Mouse (Mus musculus) brain, embryonic 14.5 days (tissue): ENCODE data around the gene Trib3. TPM values are rescaled to one million over a fixed set of nuclear protein-coding genes. Genes with fewer than 3 reads are reported as not detected.

Experiments
- DNase-seq: peaks from one replicate; pipeline ENCODE4 v3.0.0-alpha.2; 2011; ENCODE audit warnings: low read depth
- CTCF ChIP-seq: fragments of 200-500 bp; IDR thresholded peaks from 2 replicates; pipeline ENCODE4 v1.5.1; 2012; ENCODE audit warnings: inconsistent platforms, mild to moderate bottlenecking, moderate library complexity, borderline replicate concordance; ENCODE audit not compliant: insufficient read depth, insufficient read length; ENCODE audit errors: extremely low read depth
- POLR2A ChIP-seq: fragments of 200-500 bp; IDR thresholded peaks from 2 replicates; pipeline ENCODE4 v1.6.1; 2012; ENCODE audit warnings: mild to moderate bottlenecking, inconsistent platforms, borderline replicate concordance; ENCODE audit not compliant: poor library complexity, insufficient read depth, insufficient read length, severe bottlenecking; ENCODE audit errors: extremely low read depth
- polyA plus RNA-seq: library from polyadenylated mRNA; depleted of rRNA; stranded (reverse); fragments of >200 nt; gene quantifications from 2 replicates; pipeline ENCODE4 v1.2.3, GENCODE M21; 2012

Trib3 gene
- polyA plus RNA-seq, 1 experiment, result 0.70 TPM

DNA sequence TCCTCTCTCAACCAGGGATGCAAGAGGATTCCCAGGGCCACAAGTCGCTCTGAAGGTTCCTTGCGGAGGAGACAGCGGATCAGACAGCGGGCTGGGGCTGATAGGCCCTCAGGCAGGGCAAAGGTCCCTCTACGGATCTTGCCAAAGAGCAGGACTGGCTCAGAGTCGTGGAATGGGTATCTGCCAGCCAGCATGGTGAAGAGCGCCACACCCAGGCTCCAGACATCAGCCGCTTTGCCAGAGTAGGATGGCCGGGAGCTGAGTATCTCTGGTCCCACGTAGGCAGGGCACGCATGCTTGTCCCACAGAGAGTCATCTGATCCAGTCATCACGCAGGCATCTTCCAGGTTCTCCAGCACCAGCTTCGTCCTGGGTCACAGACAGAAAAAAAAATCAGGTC, 5.5 kb downstream of the Trib3 start:
- no peak for DNase-seq
- TF ChIP-seq CTCF (no peak), POLR2A (no peak)

GRCm38 (mm10) chr2:152337591-152338212, 6.1 kb downstream of the Trib3 start:
- no peak for TF ChIP-seq POLR2A
- no peak for TF ChIP-seq CTCF

GRCm38 (mm10) chr2:152336856-152337255, 7.0 kb downstream of the Trib3 start:
- no peak for TF ChIP-seq POLR2A
- no peak for TF ChIP-seq CTCF

More at GRCm38 (mm10) chr2:152337591-152338212, 6.1 kb downstream of the Trib3 start:
- no peak for DNase-seq

DNA sequence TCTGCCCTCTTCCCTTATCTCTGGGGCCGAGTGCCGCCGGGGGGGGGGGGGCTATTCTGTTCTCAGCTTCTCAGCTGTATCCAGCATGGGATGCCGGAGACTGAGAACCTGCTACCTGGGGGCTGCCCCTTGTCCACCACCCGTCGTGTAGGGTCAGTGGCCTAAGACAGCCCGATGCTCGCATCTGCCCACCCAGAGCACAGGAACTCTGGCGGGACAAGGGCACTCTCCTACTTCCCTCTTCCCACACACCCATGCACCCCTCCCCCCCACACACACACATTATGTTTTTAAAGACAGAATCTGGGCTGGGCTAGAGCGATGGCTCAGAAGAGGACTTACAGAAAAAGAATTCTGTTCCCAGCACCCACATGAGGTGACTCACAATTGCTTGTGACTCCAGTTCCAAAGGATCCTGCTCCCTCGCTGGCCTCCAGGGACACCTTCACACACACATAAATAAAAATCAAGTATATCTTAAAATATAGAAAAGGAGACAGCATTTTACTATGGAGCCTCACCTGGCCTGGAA, 8.5 kb downstream of the Trib3 start:
- TF ChIP-seq CTCF (no peak), POLR2A (no peak)
- DNase-seq, result no peak

More at GRCm38 (mm10) chr2:152336856-152337255, 7.0 kb downstream of the Trib3 start:
- DNase-seq, result no peak

GRCm38 (mm10) chr2:152333345-152334006, 10.4 kb downstream of the Trib3 start:
- no peak for DNase-seq
- TF ChIP-seq CTCF (no peak), POLR2A (no peak)

DNA sequence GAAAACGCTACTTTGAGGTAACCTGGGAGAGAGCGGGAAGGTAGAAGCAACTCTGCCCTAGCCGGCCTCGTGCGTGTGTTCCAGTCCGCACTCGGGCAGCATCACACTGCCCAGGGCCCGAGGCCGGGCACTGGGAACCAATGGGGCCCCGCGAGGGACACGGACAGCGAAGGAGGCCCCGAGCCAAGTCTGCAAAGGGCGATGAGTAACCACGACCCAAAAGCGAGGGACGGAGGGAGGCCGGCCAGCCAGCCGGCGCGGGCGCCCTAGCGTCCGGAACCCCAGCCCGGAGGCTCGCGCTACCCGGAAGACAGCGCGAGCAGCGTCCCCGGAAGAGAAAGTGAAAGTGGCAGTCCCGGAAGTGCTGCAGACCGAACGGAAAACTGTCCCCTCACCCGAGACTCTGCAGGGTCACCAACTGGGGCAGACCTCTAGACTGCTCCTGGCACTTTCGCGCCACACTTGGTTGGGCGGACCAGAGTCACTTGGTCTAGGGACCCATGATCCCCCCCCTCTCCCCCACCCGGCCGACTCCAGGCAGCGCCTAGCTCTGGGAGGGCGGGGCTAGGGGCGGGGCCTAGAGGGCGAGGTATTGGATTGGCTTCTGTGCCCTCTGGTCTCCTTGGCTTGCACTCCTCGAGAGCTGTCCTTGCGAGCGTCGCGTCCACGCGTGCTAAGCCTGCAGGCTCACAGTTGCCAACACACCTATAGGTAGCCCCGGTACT, 11.6 kb downstream of the Trib3 start, which contains the start of gene Rbck1:
TSS of gene Rbck1 (minus strand) at position 553 of the 725 bp plus-strand sequence.
- no peak for TF ChIP-seq CTCF
- peak; percentile 75; the same call in 1 of the 2 replicates for TF ChIP-seq POLR2A
- DNase-seq, result peak; percentile 93

GRCm38 (mm10) chr2:152330858-152331423, 12.9 kb downstream of the Trib3 start:
- TF ChIP-seq POLR2A (no peak), CTCF (no peak)
- no peak for DNase-seq

DNA sequence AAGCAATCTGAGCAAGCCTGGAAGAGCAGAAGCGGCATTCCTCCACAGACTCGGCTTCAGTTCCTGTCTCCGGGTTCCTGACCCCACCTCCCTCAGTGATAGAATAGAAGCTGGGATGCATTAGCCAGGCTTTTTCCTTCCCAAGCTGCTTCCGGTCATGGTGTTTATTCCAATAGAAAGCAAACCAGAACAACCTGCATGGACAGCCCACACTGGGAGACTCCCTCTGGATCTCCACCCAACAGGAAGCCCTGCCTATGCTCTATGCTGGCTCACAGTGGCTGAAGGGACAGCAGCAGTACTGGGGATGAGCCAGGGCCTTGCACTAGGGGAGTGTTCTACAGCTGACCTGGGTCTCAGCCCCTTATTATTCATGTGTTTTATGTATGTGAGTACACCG, 15.9 kb downstream of the Trib3 start:
- no peak for TF ChIP-seq POLR2A
- no peak for TF ChIP-seq CTCF
- no peak for DNase-seq

GRCm38 (mm10) chr2:152326654-152327053, 17.2 kb downstream of the Trib3 start:
- TF ChIP-seq CTCF, result no peak
- no peak for TF ChIP-seq POLR2A

GRCm38 (mm10) chr2:152326157-152326556, 17.7 kb downstream of the Trib3 start:
- TF ChIP-seq POLR2A, result no peak
- no peak for TF ChIP-seq CTCF
- no peak for DNase-seq

More at GRCm38 (mm10) chr2:152326654-152327053, 17.2 kb downstream of the Trib3 start:
- no peak for DNase-seq

GRCm38 (mm10) chr2:152324842-152325241, 19.0 kb downstream of the Trib3 start:
- no peak for DNase-seq
- no peak for TF ChIP-seq POLR2A
- TF ChIP-seq CTCF, result no peak
